Mouse (Mus musculus) midbrain, embryonic 14.5 days (tissue): ENCODE measurements around the gene 2310050C09Rik. TPM values are rescaled to one million over a fixed set of nuclear protein-coding genes. Genes with fewer than 3 reads are reported as not detected.

Experiments used
- ATAC-seq: fragments of 200-750 bp; cut with Nextera tagmentation; 2 replicates; pipeline ENCODE4 v1.8.0; 2017; ENCODE audit warnings: moderate number of reproducible peaks, moderate library complexity; ENCODE audit not compliant: low FRiP score, low TSS enrichment
- DNase-seq: peaks from one replicate; pipeline ENCODE4 v3.0.0-alpha.2; 2015
- H3K27ac ChIP-seq: fragments of 300-500 bp; sonication (generic); replicated peaks from 2 replicates; pipeline ENCODE4 v1.5.1; 2014; ENCODE audit warnings: mild to moderate bottlenecking, low read depth, low read length, moderate library complexity
- H3K27me3 ChIP-seq: fragments of 300-500 bp; sonication (generic); 2 replicates; pipeline ENCODE4 v1.6.1; 2014; ENCODE audit warnings: low read length, control low read depth, mixed read lengths; ENCODE audit not compliant: control insufficient read depth, insufficient read depth
- H3K36me3 ChIP-seq: fragments of 300-500 bp; sonication (generic); 2 replicates; pipeline ENCODE4 v1.6.1; 2014; ENCODE audit warnings: low read length, control low read depth; ENCODE audit not compliant: control insufficient read depth, insufficient read depth
- H3K4me1 ChIP-seq: fragments of 300-500 bp; sonication (generic); 2 replicates; pipeline ENCODE4 v1.6.1; 2014; ENCODE audit warnings: mild to moderate bottlenecking, antibody characterized with exemption, low read length, control low read depth; ENCODE audit not compliant: control insufficient read depth, insufficient read depth
- H3K4me2 ChIP-seq: fragments of 300-500 bp; sonication (generic); 2 replicates; pipeline ENCODE4 v1.6.1; 2014; ENCODE audit warnings: mild to moderate bottlenecking, low read length, moderate library complexity
- H3K4me3 ChIP-seq: fragments of 300-500 bp; sonication (generic); replicated peaks from 2 replicates; pipeline ENCODE4 v1.5.1; 2014; ENCODE audit warnings: low read depth, low read length
- H3K9ac ChIP-seq: fragments of 300-500 bp; sonication (generic); replicated peaks from 2 replicates; pipeline ENCODE4 v1.6.1; 2014; ENCODE audit warnings: mild to moderate bottlenecking, low read length, moderate library complexity
- H3K9me3 ChIP-seq: fragments of 300-500 bp; sonication (generic); 2 replicates; pipeline ENCODE4 v1.6.1; 2016; ENCODE audit warnings: low read length, control low read depth, mixed read lengths; ENCODE audit not compliant: control insufficient read depth
- WGBS: fragments of 180-500 bp; shearing (Covaris S2); extraction: QIAGEN DNeasy Blood & Tissue Kit; methylation state at CpG from one replicate; pipeline ENCODE4 v1.1.7; 2014; 5-methylcytosine and 5-hydroxymethylcytosine counted together
- polyA plus RNA-seq: library from polyadenylated mRNA; unstranded; fragments of >200 nt; fragmentation: Nextera tagmentation; extraction: Ambion mirVana; gene quantifications from 2 replicates; pipeline ENCODE4 v1.2.1, GENCODE M21; 2014

2310050C09Rik gene
- polyA plus RNA-seq, result not detected in 2 replicates

DNA sequence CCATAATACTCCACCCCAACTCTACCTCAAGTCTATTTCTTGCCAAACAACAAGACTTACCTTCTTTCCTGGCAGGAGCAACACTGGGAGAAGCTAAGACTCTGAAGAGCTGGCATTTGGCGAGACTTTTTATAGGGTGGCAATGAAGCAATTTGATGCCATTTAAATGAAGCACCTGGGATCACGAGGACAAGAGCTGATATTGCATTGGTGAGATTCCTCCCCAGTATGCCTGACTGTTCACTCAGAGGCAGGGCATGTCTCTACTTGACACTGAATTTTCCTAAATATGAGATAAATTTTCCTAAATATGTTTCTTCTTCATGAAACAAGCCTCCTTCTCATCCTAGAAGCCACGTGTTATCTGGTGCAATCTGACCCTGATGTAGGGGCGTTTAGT is at the start of gene 2310050C09Rik:
TSS of gene 2310050C09Rik (minus strand) at position 101 of the 400 bp plus-strand sequence.
- no peak for DNase-seq
- WGBS, result 84% methylated on average over 4 of the region's 4 CpGs
- H3K27me3 ChIP-seq, result no peaks in the 10 kb centered on the region

DNA sequence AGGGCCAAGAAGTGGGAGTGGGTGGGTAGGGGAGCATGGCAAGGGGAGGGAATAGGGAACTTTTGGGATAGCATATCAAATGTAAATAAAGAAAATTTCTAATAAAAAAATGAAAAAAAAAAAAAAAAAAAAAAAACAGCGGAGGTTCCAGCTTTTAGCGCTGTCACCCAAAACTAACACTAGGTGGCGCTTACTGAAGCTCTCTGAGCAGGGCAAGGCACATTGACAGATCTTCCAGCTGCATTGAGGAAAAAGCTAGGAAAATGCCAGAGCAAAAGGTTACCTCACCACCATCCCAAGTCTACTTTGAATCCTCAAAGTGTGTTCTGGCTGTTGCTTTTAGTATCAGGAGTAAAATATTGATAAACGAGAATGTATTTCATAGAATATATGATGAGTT is 37.6 kb upstream of the 2310050C09Rik start:
- Histone ChIP-seq H3K9ac (no peak overlapping the region), H3K4me2 (no peak overlapping the region), H3K36me3 (no peaks in the 10 kb centered on the region), H3K9me3 (no peaks in the 10 kb centered on the region), H3K27ac (no peak overlapping the region), H3K4me3 (no peak overlapping the region), H3K27me3 (no peaks in the 10 kb centered on the region), H3K4me1 (no peaks in the 10 kb centered on the region)
- DNase-seq (peak; percentile 83), ATAC-seq (no peak)
- WGBS, result 33% methylated on average over 4 of the region's 4 CpGs

More for the DNA sequence above, at the start of gene 2310050C09Rik:
- ATAC-seq, result no peak
- Histone ChIP-seq H3K4me2 (no peak within 1 kb of the TSS), H3K9ac (no peak within 1 kb of the TSS), H3K36me3 (no peaks in the 10 kb centered on the region), H3K9me3 (no peaks in the 10 kb centered on the region), H3K4me3 (no peak within 1 kb of the TSS), H3K27ac (no peak within 1 kb of the TSS), H3K4me1 (no peaks in the 10 kb centered on the region)

GRCm38 (mm10) chr3:92905182-92905581 is 35.2 kb upstream of the 2310050C09Rik start:
- Histone ChIP-seq H3K4me1 (no peaks in the 10 kb centered on the region), H3K4me2 (no peak overlapping the region), H3K27me3 (no peaks in the 10 kb centered on the region), H3K9ac (no peak overlapping the region), H3K4me3 (no peak overlapping the region), H3K36me3 (no peaks in the 10 kb centered on the region), H3K27ac (no peak overlapping the region), H3K9me3 (no peaks in the 10 kb centered on the region)
- no peak for ATAC-seq
- 62% methylated on average over 3 of the region's 3 CpGs for WGBS
- DNase-seq, result no peak

- no peak overlapping the region for H3K9ac ChIP-seq
- H3K27me3 ChIP-seq, result no peaks in the 10 kb centered on the region
- H3K36me3 ChIP-seq, result no peaks in the 10 kb centered on the region
- H3K4me1 ChIP-seq, result no peaks in the 10 kb centered on the region
- H3K9me3 ChIP-seq, result no peaks in the 10 kb centered on the region
- H3K4me2 ChIP-seq, result no peak overlapping the region
- DNase-seq (peak; percentile 76), ATAC-seq (no peak)
- H3K27ac ChIP-seq, result no peak overlapping the region
- H3K4me3 ChIP-seq, result no peak overlapping the region
- 35% methylated on average over 4 of the region's 4 CpGs for WGBS
Measured at GRCm38 (mm10) chr3:92903640-92904039, 33.6 kb upstream of the 2310050C09Rik start.

GRCm38 (mm10) chr3:92902992-92903391 is 33.0 kb upstream of the 2310050C09Rik start:
- Histone ChIP-seq H3K4me3 (no peak overlapping the region), H3K9me3 (no peaks in the 10 kb centered on the region), H3K4me1 (no peaks in the 10 kb centered on the region), H3K27ac (no peak overlapping the region), H3K27me3 (no peaks in the 10 kb centered on the region), H3K9ac (no peak overlapping the region), H3K4me2 (no peak overlapping the region), H3K36me3 (no peaks in the 10 kb centered on the region)
- no peak for ATAC-seq
- peak; percentile 44 for DNase-seq
- WGBS, result 20% methylated on average over 3 of the region's 3 CpGs

- Histone ChIP-seq H3K9me3 (no peaks in the 10 kb centered on the region), H3K9ac (no peak overlapping the region), H3K4me2 (no peak overlapping the region), H3K27ac (no peak overlapping the region), H3K4me3 (no peak overlapping the region), H3K27me3 (no peaks in the 10 kb centered on the region), H3K36me3 (no peaks in the 10 kb centered on the region), H3K4me1 (no peaks in the 10 kb centered on the region)
- WGBS, result 50% methylated on average over 1 of the region's 1 CpGs
- DNase-seq, result no peak
- ATAC-seq, result no peak
Measured at GRCm38 (mm10) chr3:92894489-92894888, 24.5 kb upstream of the 2310050C09Rik start.

GRCm38 (mm10) chr3:92894063-92894462 is 24.0 kb upstream of the 2310050C09Rik start:
- Histone ChIP-seq H3K4me1 (no peaks in the 10 kb centered on the region), H3K36me3 (no peaks in the 10 kb centered on the region), H3K9ac (no peak overlapping the region), H3K27ac (no peak overlapping the region), H3K9me3 (no peaks in the 10 kb centered on the region), H3K4me3 (no peak overlapping the region), H3K27me3 (no peaks in the 10 kb centered on the region), H3K4me2 (no peak overlapping the region)
- no peak for ATAC-seq
- 77% methylated on average over 3 of the region's 3 CpGs for WGBS
- no peak for DNase-seq

DNA sequence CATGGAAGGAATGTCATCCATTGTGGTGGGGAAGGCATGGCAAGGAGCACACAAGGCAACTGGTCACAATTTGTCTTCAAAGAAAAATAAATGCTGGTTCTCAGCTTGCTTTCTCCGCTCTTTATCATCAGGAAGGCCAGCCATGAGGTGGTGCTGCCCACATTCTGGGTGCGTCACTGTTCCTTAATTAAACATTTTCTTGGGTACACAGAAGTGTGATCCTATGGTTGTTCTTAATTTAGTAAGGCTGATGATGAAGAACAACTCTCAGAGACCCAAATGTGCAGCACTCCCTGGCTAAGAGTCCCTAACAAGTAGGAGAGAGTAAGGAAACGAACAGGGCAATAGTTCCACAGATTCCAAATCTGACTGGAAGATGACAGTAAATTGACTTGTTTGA is 4.2 kb upstream of the 2310050C09Rik start:
- Histone ChIP-seq H3K9me3 (no peaks in the 10 kb centered on the region), H3K4me1 (no peaks in the 10 kb centered on the region)
- WGBS, result 88% methylated on average over 3 of the region's 3 CpGs

DNA sequence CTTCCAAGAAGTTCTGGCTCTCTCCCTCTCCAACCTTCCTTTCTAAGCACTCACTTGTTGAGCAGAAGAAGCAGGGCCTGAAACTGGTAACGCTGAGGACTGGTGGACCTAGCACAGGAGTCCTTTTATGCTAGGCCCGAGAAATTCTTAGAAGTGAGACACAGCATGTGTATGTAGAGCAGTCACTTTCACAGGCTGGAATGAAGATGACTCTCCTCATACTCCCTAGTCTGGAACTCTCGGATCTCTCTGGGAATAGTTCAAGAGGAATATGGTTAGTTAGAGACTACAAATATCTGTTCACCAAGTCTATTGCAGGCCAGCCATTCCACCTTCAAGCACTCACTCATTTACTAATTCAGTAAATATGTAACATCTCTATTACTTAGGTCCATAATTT is 18.8 kb downstream of the 2310050C09Rik start, which contains the start of gene Lce1l:
TSS of gene Lce1l (minus strand) at position 101 of the 400 bp plus-strand sequence.
- H3K4me1 ChIP-seq, result no peaks in the 10 kb centered on the region
- H3K36me3 ChIP-seq, result no peaks in the 10 kb centered on the region
- WGBS, result 86% methylated on average over 3 of the region's 3 CpGs
- H3K4me2 ChIP-seq, result no peak within 1 kb of the TSS
- no peak within 1 kb of the TSS for H3K27ac ChIP-seq
- DNase-seq, result no peak
- no peak for ATAC-seq
- no peaks in the 10 kb centered on the region for H3K27me3 ChIP-seq
- H3K9ac ChIP-seq, result no peak within 1 kb of the TSS
- no peaks in the 10 kb centered on the region for H3K9me3 ChIP-seq
- no peak within 1 kb of the TSS for H3K4me3 ChIP-seq

More for the DNA sequence above, 4.2 kb upstream of the 2310050C09Rik start:
- Histone ChIP-seq H3K27me3 (no peaks in the 10 kb centered on the region), H3K27ac (no peak overlapping the region), H3K4me2 (no peak overlapping the region), H3K9ac (no peak overlapping the region), H3K36me3 (no peaks in the 10 kb centered on the region), H3K4me3 (no peak overlapping the region)
- ATAC-seq, result no peak
- no peak for DNase-seq
